Mouse (Mus musculus): ENCODE data around the gene Syt16. TPM values are rescaled to one million over a fixed set of nuclear protein-coding genes. Genes with fewer than 3 reads are reported as not detected.

Syt16 gene
- total and polyA plus RNA-seq, 3 experiments, result 0.05 TPM; not detected in 2

DNA sequence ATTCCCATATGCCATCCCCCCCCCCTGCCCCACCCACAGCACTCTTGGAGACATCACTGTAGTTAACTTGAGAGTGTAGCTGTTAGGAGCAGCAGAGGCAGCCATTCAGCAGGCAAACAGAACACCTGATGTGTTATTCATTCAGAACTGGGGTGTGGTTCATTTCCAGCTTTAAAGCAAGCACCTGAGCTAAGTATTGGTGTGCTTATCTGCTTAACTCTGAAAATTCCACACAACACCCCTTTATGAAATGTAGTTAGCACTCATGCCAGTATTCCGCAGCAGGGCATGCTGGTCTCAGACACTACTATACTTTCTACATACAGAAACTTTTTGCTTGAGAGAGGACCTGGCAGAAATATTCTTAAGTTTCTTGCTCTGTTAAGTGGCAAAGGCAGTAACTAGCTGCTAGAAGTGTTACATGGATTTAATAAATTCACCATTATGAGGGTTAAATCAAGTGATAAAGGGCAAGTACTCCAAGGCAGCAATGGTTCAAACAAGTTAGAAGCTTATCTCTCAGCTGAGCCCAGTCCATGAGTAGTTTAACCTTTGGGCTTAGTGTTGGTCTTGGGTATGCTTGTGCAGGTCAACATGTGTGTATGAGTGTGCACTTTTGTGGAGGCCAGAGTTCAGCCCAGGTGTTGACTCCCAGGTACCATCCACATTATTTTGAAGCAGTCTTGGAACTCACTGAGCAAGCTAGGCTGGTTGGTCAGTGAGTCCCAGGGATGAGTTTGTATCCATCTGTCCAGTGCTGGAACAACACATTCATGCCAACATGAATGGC lies 92.1 kb downstream of the Syt16 start:
- Histone ChIP-seq H3K79me2 (replicated peaks; ENCODE audit: control insufficient read depth, extremely low read depth, insufficient read depth, poor library complexity, severe bottlenecking) (no peaks in the 10 kb centered on the region), H3K27me3 (replicated peaks) (no peaks in the 10 kb centered on the region), H3K4me3 (replicated peaks in 1 of 3; ENCODE audit: low read depth in 2 of 3, low read length in 2 of 3, poor library complexity in 1 of 3) (no peak overlapping the region), H3K4me2 (ENCODE audit: insufficient read depth, low read depth, poor library complexity, severe bottlenecking) (no peak overlapping the region), H3K9ac (ENCODE audit: insufficient read depth, low read depth) (no peak overlapping the region), H3K4me1 (ENCODE audit: control insufficient read depth in 1 of 2, insufficient read depth in 2 of 2) (peaks cover 3 to 18% of the 10 kb centered on the region in 2 experiments; a peak in 2 of 4 replicates), H3K27ac (ENCODE audit: insufficient read depth, low read depth) (no peak overlapping the region), H3K36me3 (replicated peaks in 1 of 2; ENCODE audit: control insufficient read depth in 1 of 2, insufficient read depth in 1 of 2, low read length in 1 of 2) (no peaks in the 10 kb centered on the region), H3K9me3 (replicated peaks; ENCODE audit: low read length) (no peaks in the 10 kb centered on the region)
- dilution Hi-C loops (cut with MboI; ENCODE audit: extremely low pct_ligation_motif_present, extremely low pct_unique_long_range_greater_than_20kb, low sequenced_read_pairs) (no loop called here), in situ Hi-C loops (cut with MboI; ENCODE audit: low pct_ligation_motif_present, low pct_unique_long_range_greater_than_20kb, low sequenced_read_pairs) (no loop called here)
- no peak for TF ChIP-seq TCF12 (IDR thresholded peaks at IDR 0.05; ENCODE audit: low read depth, low read length)
- no peak for TF ChIP-seq EP300 (IDR thresholded peaks at IDR 0.05; ENCODE audit: low read length)
- TF ChIP-seq HCFC1 (IDR thresholded peaks at IDR 0.05; ENCODE audit: low read depth, low read length), result no peak
- TF ChIP-seq UBTF (IDR thresholded peaks at IDR 0.05; ENCODE audit: low read depth, low read length), result no peak
- no peak for TF ChIP-seq ZNF384 (IDR thresholded peaks at IDR 0.05; ENCODE audit: low read depth, low read length)
- TF ChIP-seq CTCF (conservative IDR thresholded peaks at IDR 0.05 in 1 of 2, IDR thresholded peaks at IDR 0.05 in 1 of 2; ENCODE audit: low read depth in 2 of 2, low read length in 2 of 2), result no peak
- no peak for TF ChIP-seq KAT2A (IDR thresholded peaks at IDR 0.05; ENCODE audit: insufficient replicate concordance, low read length)
- TF ChIP-seq GABPA (IDR thresholded peaks at IDR 0.05; ENCODE audit: insufficient replicate concordance, low read depth, low read length), result no peak
- TF ChIP-seq MXI1 (IDR thresholded peaks at IDR 0.05; ENCODE audit: low read depth, low read length), result no peak
- TF ChIP-seq MEF2A (IDR thresholded peaks at IDR 0.05; ENCODE audit: borderline replicate concordance, low read depth, low read length), result no peak
- TF ChIP-seq USF1 (IDR thresholded peaks at IDR 0.05; ENCODE audit: low read depth, low read length), result no peak
- TF ChIP-seq ELF1 (IDR thresholded peaks at IDR 0.05; ENCODE audit: low read depth, low read length), result no peak
- no peak for TF ChIP-seq E2F4 (IDR thresholded peaks at IDR 0.05; ENCODE audit: insufficient replicate concordance, low read depth, low read length)
- no peak for TF ChIP-seq POLR2AphosphoS2 (IDR thresholded peaks at IDR 0.05; ENCODE audit: low read depth, low read length)
- TF ChIP-seq ZMIZ1 (IDR thresholded peaks at IDR 0.05; ENCODE audit: low read depth, low read length), result no peak
- no peak for TF ChIP-seq CHD2 (IDR thresholded peaks at IDR 0.05; ENCODE audit: low read length)
- TF ChIP-seq ETS1 (conservative IDR thresholded peaks at IDR 0.05; ENCODE audit: low read depth, low read length), result no peak
- no peak for DNase-seq (ENCODE audit: extremely low read depth)

DNA sequence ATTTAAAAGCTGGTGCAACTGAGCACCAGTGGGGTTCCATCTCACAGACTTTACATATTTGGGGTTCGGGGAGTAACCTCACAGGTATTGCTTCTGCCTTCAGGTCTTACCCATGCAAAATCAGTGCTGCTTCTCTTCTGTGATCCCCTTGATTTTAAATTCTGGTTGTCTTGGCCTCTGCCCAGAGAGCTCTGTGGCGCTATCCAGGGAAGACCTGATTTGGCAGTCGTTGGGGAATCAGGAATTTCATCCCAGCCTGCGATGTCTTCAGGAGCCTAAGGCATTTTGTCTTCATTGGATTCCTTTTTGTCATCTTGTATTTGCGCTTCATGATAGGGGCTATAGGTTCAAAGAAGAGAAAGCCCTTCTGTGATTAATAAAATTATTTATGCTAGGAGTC lies 95.1 kb downstream of the Syt16 start:
- Histone ChIP-seq H3K36me3 (replicated peaks in 1 of 2; ENCODE audit: control insufficient read depth in 1 of 2, insufficient read depth in 1 of 2, low read length in 1 of 2) (no peaks in the 10 kb centered on the region), H3K79me2 (replicated peaks; ENCODE audit: control insufficient read depth, extremely low read depth, insufficient read depth, poor library complexity, severe bottlenecking) (no peaks in the 10 kb centered on the region), H3K4me1 (ENCODE audit: control insufficient read depth in 1 of 2, insufficient read depth in 2 of 2) (peaks cover 3 to 13% of the 10 kb centered on the region in 2 experiments; a peak in 2 of 4 replicates), H3K9me3 (replicated peaks; ENCODE audit: low read length) (no peaks in the 10 kb centered on the region), H3K27ac (ENCODE audit: insufficient read depth, low read depth) (no peak overlapping the region), H3K4me2 (ENCODE audit: insufficient read depth, low read depth, poor library complexity, severe bottlenecking) (no peak overlapping the region), H3K27me3 (replicated peaks) (no peaks in the 10 kb centered on the region), H3K9ac (ENCODE audit: insufficient read depth, low read depth) (no peak overlapping the region), H3K4me3 (replicated peaks in 1 of 3; ENCODE audit: low read depth in 2 of 3, low read length in 2 of 3, poor library complexity in 1 of 3) (no peak overlapping the region)
- in situ Hi-C loops (cut with MboI; ENCODE audit: low pct_ligation_motif_present, low pct_unique_long_range_greater_than_20kb, low sequenced_read_pairs) (no loop called here), dilution Hi-C loops (cut with MboI; ENCODE audit: extremely low pct_ligation_motif_present, extremely low pct_unique_long_range_greater_than_20kb, low sequenced_read_pairs) (no loop called here)
- TF ChIP-seq USF2 (conservative IDR thresholded peaks at IDR 0.05; ENCODE audit: low read depth, low read length), result no peak
- no peak for TF ChIP-seq GABPA (IDR thresholded peaks at IDR 0.05; ENCODE audit: insufficient replicate concordance, low read depth, low read length)
- no peak for TF ChIP-seq CTCF (conservative IDR thresholded peaks at IDR 0.05 in 1 of 2, IDR thresholded peaks at IDR 0.05 in 1 of 2; ENCODE audit: low read depth in 2 of 2, low read length in 2 of 2)
- no peak for DNase-seq (ENCODE audit: extremely low read depth)
